Mouse (Mus musculus) liver, adult 10 weeks (tissue): ENCODE data around the gene Fam19a2. TPM values are rescaled to one million over a fixed set of nuclear protein-coding genes. Genes with fewer than 3 reads are reported as not detected.

Experiments used
- polyA plus RNA-seq: library from polyadenylated mRNA; stranded (reverse); fragments of 350-450 nt; fragmentation: Illumina TruSeq; extraction: RNeasy Lipid Tissue Mini Kit (QIAGEN cat#74804); gene quantifications from one replicate; pipeline ENCODE4 v1.2.3, GENCODE M21; 2014; ENCODE audit warnings: low read depth, low replicate concordance

Fam19a2 gene
- 5.7 TPM for polyA plus RNA-seq

GRCm38 (mm10) chr10:123263876-123264309 lies at the start of gene Fam19a2:
TSS of gene Fam19a2 (plus strand) at chr10:123263996.

Other genes with a start within 250 kb of the Fam19a2 start
- gene Mon2, start 187.5 kb upstream of the Fam19a2 start, polyA plus RNA-seq, result 26.8 TPM
- 74.4 TPM for gene Usp15, start 67.0 kb upstream of the Fam19a2 start, polyA plus RNA-seq